Comparison of ENCODE assay signal across 13 mouse cellular contexts in genomic region chr7:25058394-25058793, GRCm38 (mm10).
"Had no signal": no experiment of that assay in that cellular context is flagged by ENCODE, and none has a peak within 500 bp of the region (broad histone marks: within the 10 kb centered on the region; RNA-seq: fewer than 3 reads in every experiment).

No protein-coding gene starts in this region.

- DNase-seq: liver, embryonic 13.5 days; lung, adult 2 months; lung, postnatal 10 days; right cerebral cortex, postnatal 14 days; thymus, postnatal 4 days had no signal

- H3K4me3 ChIP-seq: left cerebral cortex, adult 2 months; limb, embryonic 10.5 days; liver, embryonic 13.5 days; megakaryocyte, embryonic 14.5 days; neural tube, embryonic 13.5 days; stomach, embryonic 15.5 days had no signal

- H3K27ac ChIP-seq: kidney, postnatal 0 days; left cerebral cortex, adult 2 months; limb, embryonic 10.5 days; liver, embryonic 13.5 days; macrophage; neural tube, embryonic 13.5 days; stomach, embryonic 15.5 days had no signal

- H3K4me1 ChIP-seq: limb, embryonic 10.5 days; liver, embryonic 13.5 days; neural tube, embryonic 13.5 days; stomach, embryonic 15.5 days had no signal

- H3K27me3 ChIP-seq: liver, embryonic 13.5 days; neural tube, embryonic 13.5 days; stomach, embryonic 15.5 days had no signal

- H3K9ac ChIP-seq: liver, embryonic 13.5 days; neural tube, embryonic 13.5 days; stomach, embryonic 15.5 days had no signal

- H3K9me3 ChIP-seq: limb, embryonic 10.5 days; liver, embryonic 13.5 days; megakaryocyte, embryonic 14.5 days; neural tube, embryonic 13.5 days; stomach, embryonic 15.5 days had no signal

- H3K4me2 ChIP-seq: liver, embryonic 13.5 days; midbrain, embryonic 11.5 days; neural tube, embryonic 13.5 days; stomach, embryonic 15.5 days had no signal
